Mouse (Mus musculus): ENCODE measurements at regions not wholly inside any gene's neighbourhood (a gene's known extent, or its start where the extent isn't known, plus 50 kb on each side); places are given as distances from the start of the nearest gene placed in this dataset.
"Not testable (repeated sequence)": the region's sequence is repeated elsewhere in the genome, so short reads cannot be mapped to it uniquely, and the experiment has no call there.

GRCm38 (mm10) chr3:126122323-126123259, 184.2 kb upstream of the Ugt8a start:
- Histone ChIP-seq H3K9ac (ENCODE audit: low read depth, low read length) (no peak overlapping the region), H3K27me3 (replicated peaks; ENCODE audit: control insufficient read depth, insufficient read depth, low read length) (no peaks in the 10 kb centered on the region), H3K9me3 (ENCODE audit: control insufficient read depth, low read length) (no peaks in the 10 kb centered on the region), H3K27ac (ENCODE audit: low read length) (no peak overlapping the region), H3K36me3 (ENCODE audit: control insufficient read depth, insufficient read depth, low read length) (no peaks in the 10 kb centered on the region), H3K4me1 (ENCODE audit: control insufficient read depth, insufficient read depth, low read length) (no peaks in the 10 kb centered on the region), H3K4me2 (ENCODE audit: low read depth, low read length) (no peak overlapping the region), H3K4me3 (ENCODE audit: low read length) (no peak overlapping the region)
- WGBS, result 72% methylated on average over 2 of the region's 2 CpGs
- no peak for ATAC-seq

GRCm38 (mm10) chr3:126166542-126166941, 196.9 kb upstream of the Arsj start:
- Histone ChIP-seq H3K4me3 (ENCODE audit: low read length) (no peak overlapping the region), H3K36me3 (ENCODE audit: control insufficient read depth, insufficient read depth, low read length) (no peaks in the 10 kb centered on the region), H3K27me3 (replicated peaks; ENCODE audit: control insufficient read depth, insufficient read depth, low read length) (no peaks in the 10 kb centered on the region), H3K9ac (ENCODE audit: low read depth, low read length) (no peak overlapping the region), H3K4me2 (ENCODE audit: low read depth, low read length) (no peak overlapping the region), H3K27ac (ENCODE audit: low read length) (no peak overlapping the region), H3K4me1 (ENCODE audit: control insufficient read depth, insufficient read depth, low read length) (no peaks in the 10 kb centered on the region), H3K9me3 (ENCODE audit: control insufficient read depth, low read length) (no peaks in the 10 kb centered on the region)
- 70% methylated on average over 1 of the region's 1 CpGs for WGBS
- no peak for ATAC-seq

GRCm38 (mm10) chr3:126209024-126209423, 154.5 kb upstream of the Arsj start:
- Histone ChIP-seq H3K36me3 (ENCODE audit: control insufficient read depth, insufficient read depth, low read length) (no peaks in the 10 kb centered on the region), H3K9ac (ENCODE audit: low read depth, low read length) (no peak overlapping the region), H3K4me2 (ENCODE audit: low read depth, low read length) (no peak overlapping the region), H3K4me1 (ENCODE audit: control insufficient read depth, insufficient read depth, low read length) (no peaks in the 10 kb centered on the region), H3K27me3 (replicated peaks; ENCODE audit: control insufficient read depth, insufficient read depth, low read length) (no peaks in the 10 kb centered on the region), H3K9me3 (ENCODE audit: control insufficient read depth, low read length) (no peaks in the 10 kb centered on the region), H3K4me3 (ENCODE audit: low read length) (no peak overlapping the region), H3K27ac (ENCODE audit: low read length) (no peak overlapping the region)
- ATAC-seq, result no peak
- 69% methylated on average over 3 of the region's 3 CpGs for WGBS

GRCm38 (mm10) chr3:126210226-126210625, 153.3 kb upstream of the Arsj start:
- Histone ChIP-seq H3K27me3 (replicated peaks; ENCODE audit: control insufficient read depth, insufficient read depth, low read length) (no peaks in the 10 kb centered on the region), H3K9ac (ENCODE audit: low read depth, low read length) (no peak overlapping the region), H3K4me1 (ENCODE audit: control insufficient read depth, insufficient read depth, low read length) (no peaks in the 10 kb centered on the region), H3K4me3 (ENCODE audit: low read length) (no peak overlapping the region), H3K9me3 (ENCODE audit: control insufficient read depth, low read length) (no peaks in the 10 kb centered on the region), H3K27ac (ENCODE audit: low read length) (no peak overlapping the region), H3K36me3 (ENCODE audit: control insufficient read depth, insufficient read depth, low read length) (no peaks in the 10 kb centered on the region), H3K4me2 (ENCODE audit: low read depth, low read length) (no peak overlapping the region)
- ATAC-seq, result no peak
- WGBS, result 76% methylated on average over 1 of the region's 1 CpGs

GRCm38 (mm10) chr3:126227575-126227974, 135.9 kb upstream of the Arsj start:
- no peak for ATAC-seq
- Histone ChIP-seq H3K4me2 (ENCODE audit: low read depth, low read length) (no peak overlapping the region), H3K27ac (ENCODE audit: low read length) (no peak overlapping the region), H3K4me1 (ENCODE audit: control insufficient read depth, insufficient read depth, low read length) (no peaks in the 10 kb centered on the region), H3K27me3 (replicated peaks; ENCODE audit: control insufficient read depth, insufficient read depth, low read length) (no peaks in the 10 kb centered on the region), H3K9me3 (ENCODE audit: control insufficient read depth, low read length) (no peaks in the 10 kb centered on the region), H3K4me3 (ENCODE audit: low read length) (no peak overlapping the region), H3K9ac (ENCODE audit: low read depth, low read length) (no peak overlapping the region), H3K36me3 (ENCODE audit: control insufficient read depth, insufficient read depth, low read length) (no peaks in the 10 kb centered on the region)
- 95% methylated on average over 4 of the region's 4 CpGs for WGBS

- Histone ChIP-seq H3K4me3 (ENCODE audit: low read length) (no peak overlapping the region), H3K36me3 (ENCODE audit: control insufficient read depth, insufficient read depth, low read length) (no peaks in the 10 kb centered on the region), H3K27me3 (replicated peaks; ENCODE audit: control insufficient read depth, insufficient read depth, low read length) (no peaks in the 10 kb centered on the region), H3K9me3 (ENCODE audit: control insufficient read depth, low read length) (no peaks in the 10 kb centered on the region), H3K4me2 (ENCODE audit: low read depth, low read length) (no peak overlapping the region), H3K4me1 (ENCODE audit: control insufficient read depth, insufficient read depth, low read length) (no peaks in the 10 kb centered on the region), H3K27ac (ENCODE audit: low read length) (no peak overlapping the region), H3K9ac (ENCODE audit: low read depth, low read length) (no peak overlapping the region)
- ATAC-seq, result no peak
- 84% methylated on average over 3 of the region's 3 CpGs for WGBS
Observed at GRCm38 (mm10) chr3:126245834-126246233, 117.7 kb upstream of the Arsj start.

GRCm38 (mm10) chr3:126261270-126261669, 102.2 kb upstream of the Arsj start:
- Histone ChIP-seq H3K9me3 (ENCODE audit: control insufficient read depth, low read length) (no peaks in the 10 kb centered on the region), H3K4me1 (ENCODE audit: control insufficient read depth, insufficient read depth, low read length) (no peaks in the 10 kb centered on the region), H3K4me3 (ENCODE audit: low read length) (no peak overlapping the region), H3K27ac (ENCODE audit: low read length) (no peak overlapping the region), H3K27me3 (replicated peaks; ENCODE audit: control insufficient read depth, insufficient read depth, low read length) (no peaks in the 10 kb centered on the region), H3K9ac (ENCODE audit: low read depth, low read length) (no peak overlapping the region), H3K36me3 (ENCODE audit: control insufficient read depth, insufficient read depth, low read length) (no peaks in the 10 kb centered on the region), H3K4me2 (ENCODE audit: low read depth, low read length) (no peak overlapping the region)
- no peak for ATAC-seq
- WGBS, result 78% methylated on average over 8 of the region's 8 CpGs

- not testable (repeated sequence) for H3K36me3 ChIP-seq (ENCODE audit: control insufficient read depth, insufficient read depth, low read length); H3K27me3 ChIP-seq (replicated peaks; ENCODE audit: control insufficient read depth, insufficient read depth, low read length); H3K4me2 ChIP-seq (ENCODE audit: low read depth, low read length); H3K9ac ChIP-seq (ENCODE audit: low read depth, low read length); H3K9me3 ChIP-seq (ENCODE audit: control insufficient read depth, low read length); H3K4me3 ChIP-seq (ENCODE audit: low read length); ATAC-seq; H3K4me1 ChIP-seq (ENCODE audit: control insufficient read depth, insufficient read depth, low read length); H3K27ac ChIP-seq (ENCODE audit: low read length)
Observed at GRCm38 (mm10) chr3:126272027-126272426, 91.5 kb upstream of the Arsj start.

- Histone ChIP-seq H3K27ac (ENCODE audit: low read length) (no peak overlapping the region), H3K36me3 (ENCODE audit: control insufficient read depth, insufficient read depth, low read length) (no peaks in the 10 kb centered on the region), H3K27me3 (replicated peaks; ENCODE audit: control insufficient read depth, insufficient read depth, low read length) (no peaks in the 10 kb centered on the region), H3K4me3 (ENCODE audit: low read length) (no peak overlapping the region), H3K4me1 (ENCODE audit: control insufficient read depth, insufficient read depth, low read length) (no peaks in the 10 kb centered on the region), H3K4me2 (ENCODE audit: low read depth, low read length) (no peak overlapping the region), H3K9ac (ENCODE audit: low read depth, low read length) (no peak overlapping the region), H3K9me3 (ENCODE audit: control insufficient read depth, low read length) (no peaks in the 10 kb centered on the region)
- 91% methylated on average over 3 of the region's 3 CpGs for WGBS
- ATAC-seq, result no peak
Observed at GRCm38 (mm10) chr3:126273566-126273965, 89.9 kb upstream of the Arsj start.

Data from intestine, embryonic 16.5 days (tissue).